Mouse (Mus musculus): ENCODE data around the gene Fbxo27.
"Not testable (repeated sequence)": the region's sequence is repeated elsewhere in the genome, so short reads cannot be mapped to it uniquely, and the experiment has no call there.

The Fbxo27 gene

DNA sequence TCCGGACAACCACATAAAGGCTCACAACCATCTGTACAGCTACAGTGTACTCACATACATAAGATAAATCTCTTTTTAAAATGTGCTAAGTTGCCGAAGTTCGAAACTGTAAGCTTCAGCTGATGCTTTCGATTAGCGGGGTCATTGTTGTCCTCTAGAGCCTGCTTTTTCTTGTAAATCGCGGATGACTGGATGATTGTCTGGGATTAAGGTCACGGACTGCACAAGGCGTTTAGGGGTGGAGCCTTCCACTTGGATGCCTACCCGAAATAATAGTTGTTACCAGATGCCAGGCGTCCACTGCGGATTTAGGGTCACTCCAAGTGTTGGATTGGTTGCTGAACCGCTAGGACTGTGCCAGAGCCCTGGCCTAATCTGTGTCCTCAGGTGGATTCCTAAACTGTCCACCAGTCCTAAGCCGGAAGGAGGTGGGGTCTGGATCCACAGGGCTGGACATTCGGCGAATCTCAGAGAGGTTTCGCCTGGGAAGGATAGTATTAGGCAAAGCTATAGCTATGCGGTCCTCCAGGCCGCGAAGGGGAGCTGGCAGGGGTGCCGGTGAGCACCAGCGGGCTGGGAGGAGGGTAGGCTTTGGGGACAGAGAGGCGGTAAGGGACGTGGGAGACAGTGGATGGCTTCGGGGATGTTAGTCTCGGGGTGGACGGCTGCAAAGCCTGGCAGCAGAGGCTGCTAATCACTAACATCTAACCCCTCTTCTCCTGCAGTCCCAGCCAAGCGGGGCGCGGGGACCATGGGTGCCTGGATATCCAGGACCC is at the start of gene Fbxo27:
TSS of gene Fbxo27 (plus strand) at position 305 of the 776 bp plus-strand sequence.
- in situ Hi-C loops (cut with MseI, MboI), result no loop called here

GRCm38 (mm10) chr7:28645366-28645765 is 47.3 kb upstream of the Fbxo27 start:
- in situ Hi-C loops (cut with MseI, MboI), result no loop called here

DNA sequence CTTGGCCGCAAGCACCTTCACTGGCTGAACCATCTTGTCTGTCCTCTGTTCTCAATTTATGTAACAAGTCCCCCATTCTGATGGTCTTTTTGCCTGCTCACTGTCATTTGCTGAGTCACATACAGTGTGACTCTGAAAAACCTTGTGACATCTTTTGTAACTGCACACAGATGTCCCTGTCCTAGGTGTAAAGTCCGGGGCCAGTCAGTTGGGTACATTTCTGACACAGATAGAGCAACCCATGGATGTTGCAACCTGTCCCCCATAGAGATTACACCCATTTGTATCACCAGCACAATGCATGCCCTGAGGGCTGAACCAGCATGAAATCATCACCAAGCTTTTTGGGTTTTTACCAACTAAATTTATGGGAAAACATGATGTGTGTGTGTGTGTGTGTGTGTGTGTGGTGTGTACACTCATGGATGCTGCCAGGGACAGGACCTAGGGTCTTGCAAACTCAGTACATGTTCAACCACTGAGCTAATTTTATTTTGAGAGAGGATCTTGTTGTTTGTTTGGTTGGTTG is 46.6 kb upstream of the Fbxo27 start:
- in situ Hi-C loops (cut with MseI, MboI), result no loop called here

DNA sequence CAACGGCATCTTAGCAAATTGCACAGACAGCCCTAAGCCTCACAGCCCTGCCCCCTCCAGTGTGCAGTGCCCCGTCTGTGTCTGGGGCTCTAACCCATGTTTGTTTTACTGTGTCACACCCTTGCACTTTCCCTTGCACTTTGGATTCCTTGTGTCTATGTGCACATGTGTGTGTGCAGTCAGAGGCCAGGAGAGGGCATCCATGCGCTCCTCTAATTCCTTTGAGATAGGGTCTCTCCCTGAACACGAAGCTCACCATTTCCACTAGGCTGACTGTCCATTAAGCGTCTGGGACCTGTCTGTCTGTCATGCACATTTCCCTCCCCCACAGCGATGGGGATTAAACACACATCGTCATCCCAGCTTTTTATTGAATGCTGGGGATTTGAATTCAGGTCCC is 45.6 kb upstream of the Fbxo27 start:
- in situ Hi-C loops (cut with MseI, MboI), result no loop called here

DNA sequence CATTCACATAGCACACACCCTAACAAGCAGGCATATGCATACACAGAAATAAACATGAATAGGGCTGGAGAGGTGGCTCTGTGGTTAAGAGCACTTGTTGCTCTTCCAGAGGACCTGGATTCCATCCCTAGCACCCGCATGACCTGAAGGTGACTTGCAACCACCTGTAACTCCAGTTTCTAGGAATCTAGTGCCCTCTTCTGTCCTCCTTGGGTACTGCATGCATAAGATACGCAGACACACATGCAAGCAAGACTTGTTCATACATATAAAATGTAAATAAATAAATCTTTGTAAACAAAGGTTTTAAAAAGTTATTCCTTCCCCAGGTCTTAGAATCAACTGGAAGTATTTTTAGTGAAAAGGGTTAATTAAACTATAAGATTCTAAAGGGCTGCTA is 41.5 kb upstream of the Fbxo27 start:
- in situ Hi-C loops (cut with MseI, MboI), result no loop called here

GRCm38 (mm10) chr7:28656430-28656829 is 36.2 kb upstream of the Fbxo27 start:
- in situ Hi-C loops (cut with MseI, MboI), result no loop called here

DNA sequence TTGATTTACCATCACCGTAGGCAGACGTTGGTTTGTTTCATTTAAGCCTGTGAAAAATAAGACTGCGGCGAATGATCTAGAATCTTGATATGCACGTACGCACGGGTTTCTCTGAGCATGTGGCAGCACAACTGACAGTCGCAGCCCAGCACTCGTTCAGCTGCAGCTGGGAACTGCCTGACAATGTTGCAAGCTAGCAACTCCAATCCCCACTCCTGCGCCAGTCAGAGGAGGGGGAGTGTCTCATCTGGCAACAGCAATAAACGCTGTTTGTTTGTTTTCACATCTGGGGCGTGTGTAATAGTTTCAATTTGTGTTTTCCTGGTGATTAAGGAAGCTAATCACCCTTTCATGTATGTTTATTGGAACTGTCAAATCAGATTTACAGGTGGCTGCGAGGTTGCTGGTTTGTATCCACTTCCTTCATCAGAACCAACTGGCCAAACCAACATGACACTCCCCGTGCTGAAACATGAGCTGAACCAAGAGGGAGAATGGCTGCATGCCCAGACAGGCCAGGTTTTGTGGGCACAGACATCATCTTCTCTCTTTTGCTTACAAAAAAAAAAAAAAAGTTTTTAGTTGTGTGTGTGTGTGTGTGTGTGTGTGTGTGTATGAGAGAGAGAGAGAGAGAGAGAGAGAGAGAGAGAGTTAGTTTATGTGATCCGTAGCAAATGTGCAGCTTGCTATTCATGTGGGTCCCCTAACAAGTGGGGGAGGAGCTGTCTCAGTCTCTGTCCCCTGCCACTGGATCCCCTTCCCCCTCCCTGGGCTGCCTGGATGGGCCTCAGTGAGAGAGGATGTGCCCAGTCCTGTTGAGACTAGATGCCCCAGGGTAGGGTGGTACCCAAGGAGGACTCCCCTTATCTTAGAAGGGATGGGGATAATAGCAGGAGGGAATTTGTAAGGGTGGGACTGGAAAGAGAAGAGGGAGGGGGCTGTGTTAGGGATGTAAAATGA is 26.7 kb upstream of the Fbxo27 start:
- in situ Hi-C loops (cut with MseI, MboI), result no loop called here

- in situ Hi-C loops (cut with MseI, MboI), result no loop called here
Measured at GRCm38 (mm10) chr7:28671172-28671571, 21.5 kb upstream of the Fbxo27 start.

GRCm38 (mm10) chr7:28672276-28672675 is 20.4 kb upstream of the Fbxo27 start:
- in situ Hi-C loops (cut with MseI, MboI), result no loop called here

DNA sequence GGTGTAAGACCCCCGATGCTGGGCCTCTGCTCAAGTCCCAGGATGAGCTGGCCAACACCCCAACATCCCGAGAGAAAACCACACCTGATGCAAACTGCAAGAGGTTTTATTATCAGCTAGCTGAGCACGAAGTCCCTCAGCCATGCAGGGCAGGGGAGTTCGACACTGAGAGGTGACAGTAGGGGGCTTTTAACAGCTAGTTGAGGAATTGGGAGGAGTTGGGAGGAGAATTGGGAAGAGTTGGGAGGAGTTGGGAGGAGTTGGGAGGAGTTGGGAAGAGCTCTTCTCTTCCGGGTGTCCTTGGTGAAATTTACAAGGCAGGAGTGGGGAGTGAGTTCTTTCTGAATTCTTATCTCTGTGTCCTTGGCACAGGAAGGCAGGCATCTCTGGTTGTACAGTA is 19.9 kb upstream of the Fbxo27 start:
- in situ Hi-C loops (cut with MseI, MboI), result not testable (repeated sequence)

DNA sequence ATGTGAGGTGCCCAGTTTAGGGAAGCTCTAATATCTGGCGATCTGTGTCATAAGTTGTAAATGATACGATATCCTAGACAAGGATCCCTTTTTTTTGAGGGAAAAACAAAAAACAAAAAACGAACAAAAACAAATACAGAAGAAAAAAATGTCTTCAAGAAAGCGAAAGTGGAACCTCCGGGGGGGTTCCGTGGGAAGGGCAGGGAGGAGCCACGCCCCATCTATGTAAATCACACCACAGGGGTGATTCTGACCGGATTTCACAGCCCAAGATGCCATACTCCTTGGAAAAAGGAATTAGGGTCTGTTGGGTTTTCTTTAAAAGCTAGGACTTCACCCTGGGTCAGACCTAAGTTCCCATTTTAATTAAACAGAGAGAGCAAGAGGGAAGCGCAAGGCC is 17.7 kb upstream of the Fbxo27 start:
- in situ Hi-C loops (cut with MseI, MboI), result no loop called here

GRCm38 (mm10) chr7:28675746-28676145 is 16.9 kb upstream of the Fbxo27 start:
- in situ Hi-C loops (cut with MseI, MboI), result no loop called here

- in situ Hi-C loops (cut with MseI, MboI), result no loop called here
Measured at GRCm38 (mm10) chr7:28676811-28677541, 15.7 kb upstream of the Fbxo27 start.

DNA sequence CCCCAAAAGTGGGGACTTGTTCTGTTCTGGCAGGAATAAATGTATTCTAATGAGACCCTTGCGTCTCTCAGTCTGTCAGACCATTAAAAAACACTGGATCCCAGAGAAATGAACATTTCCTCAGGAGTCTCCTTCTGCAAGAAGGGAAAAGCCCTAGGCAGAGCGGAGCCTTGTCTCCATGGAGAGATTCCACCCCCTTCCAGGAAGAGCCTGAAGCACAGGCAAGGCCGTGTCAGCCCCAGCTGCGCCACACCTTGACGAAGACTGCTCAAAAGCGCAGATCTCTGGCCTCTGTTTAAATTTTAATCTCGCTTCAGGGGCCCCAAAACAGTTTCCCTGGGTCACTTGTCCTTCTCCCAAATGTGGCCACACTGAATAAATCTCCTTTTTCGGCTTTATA is 15.0 kb upstream of the Fbxo27 start:
- in situ Hi-C loops (cut with MseI, MboI), result no loop called here

DNA sequence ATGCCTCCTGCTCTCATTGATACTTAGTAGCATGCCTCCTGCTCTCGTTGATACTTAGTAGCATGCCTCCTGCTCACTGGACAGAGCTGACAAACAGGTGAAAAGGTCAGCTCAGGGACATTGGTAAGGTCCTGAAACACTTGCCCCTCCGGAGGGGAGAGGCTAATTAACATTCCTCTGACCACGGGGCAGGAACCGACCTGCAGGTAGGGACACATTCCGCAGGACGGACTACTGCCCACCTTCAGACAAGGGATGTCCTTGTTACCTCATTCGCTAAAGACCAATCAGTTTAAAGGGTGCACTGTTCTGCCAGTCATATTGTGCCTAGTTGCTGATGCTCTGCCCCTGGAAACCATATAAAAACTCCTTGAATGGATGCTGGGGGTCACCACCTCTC is 1.6 kb upstream of the Fbxo27 start:
- in situ Hi-C loops (cut with MseI, MboI), result no loop called here

DNA sequence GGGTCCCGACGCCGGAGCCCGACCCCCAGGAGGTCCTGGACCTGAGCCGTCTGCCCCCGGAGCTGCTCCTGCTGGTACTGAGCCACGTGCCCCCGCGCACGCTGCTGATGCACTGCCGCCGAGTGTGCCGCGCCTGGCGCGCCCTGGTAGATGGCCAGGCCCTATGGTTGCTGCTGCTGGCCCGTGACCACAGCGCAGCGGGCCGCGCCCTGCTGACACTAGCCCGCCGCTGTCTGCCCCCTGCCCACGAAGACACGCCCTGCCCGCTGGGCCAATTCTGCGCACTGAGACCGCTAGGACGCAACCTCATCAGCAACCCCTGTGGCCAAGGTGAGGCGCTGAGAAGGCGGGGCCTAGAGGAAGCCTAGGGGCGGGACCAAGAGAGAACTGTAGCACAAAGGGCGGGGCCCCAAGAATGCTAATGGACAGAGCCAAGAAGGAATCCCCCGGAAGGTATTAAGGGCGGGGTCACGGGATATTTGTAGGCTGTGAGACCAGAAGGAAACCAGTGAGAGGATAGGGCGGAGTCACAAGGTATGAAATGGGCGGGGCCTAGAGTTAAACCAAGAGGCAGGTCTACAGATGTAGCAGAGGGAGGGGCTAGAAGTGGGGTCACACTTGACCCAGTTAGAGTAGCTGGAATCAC is 795 bp downstream of the Fbxo27 start:
- in situ Hi-C loops (cut with MseI, MboI), result no loop called here

DNA sequence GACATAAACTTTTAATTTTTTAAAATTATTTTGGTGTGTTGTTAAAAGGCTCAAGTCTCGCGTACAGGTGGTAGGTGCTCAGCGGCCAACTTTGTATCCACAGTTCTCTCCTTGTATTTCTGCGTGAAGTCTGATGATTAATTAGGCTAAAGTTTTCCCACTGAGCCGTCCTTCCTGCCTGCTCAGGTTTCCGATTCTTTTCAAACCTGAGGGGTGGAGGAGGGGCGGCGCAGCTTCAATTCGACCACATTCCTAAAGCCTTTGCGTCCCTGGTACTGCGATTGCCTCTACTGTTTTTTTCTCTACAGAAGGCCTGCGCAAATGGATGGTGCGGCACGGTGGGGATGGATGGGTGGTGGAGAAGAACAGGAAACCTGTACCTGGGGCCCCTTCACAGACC is 1.8 kb downstream of the Fbxo27 start:
- in situ Hi-C loops (cut with MseI, MboI), result no loop called here

GRCm38 (mm10) chr7:28694966-28695511 is 2.4 kb downstream of the Fbxo27 start:
- in situ Hi-C loops (cut with MseI, MboI), result no loop called here

DNA sequence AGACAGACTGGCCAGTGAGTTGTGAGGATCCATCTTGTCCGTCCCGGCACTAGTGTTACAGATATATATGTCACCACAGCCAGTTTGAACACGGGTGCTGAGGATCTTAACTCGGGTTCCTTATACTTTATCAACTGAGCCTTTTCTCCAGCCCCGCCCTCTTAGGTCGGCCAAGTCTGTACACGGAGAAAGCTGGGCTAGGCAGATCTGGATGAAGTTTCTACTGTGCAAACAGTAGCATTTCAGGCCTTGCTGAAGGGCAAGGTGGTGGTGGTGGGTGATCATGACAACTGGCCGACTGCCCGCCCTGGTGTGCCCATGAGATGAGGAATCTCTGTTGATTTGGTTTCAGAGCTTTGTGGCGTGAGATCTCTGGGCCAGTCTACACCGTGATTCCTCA is 4.6 kb downstream of the Fbxo27 start:
- in situ Hi-C loops (cut with MseI, MboI), result no loop called here

GRCm38 (mm10) chr7:28700269-28700668 is 7.6 kb downstream of the Fbxo27 start:
- in situ Hi-C loops (cut with MseI, MboI), result no loop called here

DNA sequence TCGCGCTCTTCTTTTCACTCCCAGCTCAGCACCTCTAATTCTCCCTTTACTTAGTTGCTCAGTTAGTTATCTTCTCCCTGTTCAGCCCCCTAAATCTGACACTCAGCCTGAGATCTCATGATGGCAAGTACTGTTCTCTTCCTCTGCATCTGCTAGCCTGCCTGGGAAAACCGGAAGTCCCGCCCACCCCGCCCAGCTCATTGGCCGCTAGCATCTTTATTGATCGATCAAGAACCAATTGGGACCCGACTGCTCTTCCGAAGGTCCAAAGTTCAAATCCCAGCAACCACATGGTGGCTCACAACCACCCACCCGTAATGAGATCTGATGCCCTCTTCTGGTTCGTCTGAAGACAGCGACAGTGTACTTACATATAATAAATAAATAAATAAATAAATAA is 8.7 kb downstream of the Fbxo27 start:
- in situ Hi-C loops (cut with MseI, MboI), result not testable (repeated sequence)

Data from mouse trophoblast stem cell (cell line).